Mouse (Mus musculus): ENCODE results near the gene Gda. TPM values are rescaled to one million over a fixed set of nuclear protein-coding genes. Genes with fewer than 3 reads are reported as not detected.

The Gda gene
- polyA plus RNA-seq, 1 experiment from 2014 or later = 0.54 TPM

DNA sequence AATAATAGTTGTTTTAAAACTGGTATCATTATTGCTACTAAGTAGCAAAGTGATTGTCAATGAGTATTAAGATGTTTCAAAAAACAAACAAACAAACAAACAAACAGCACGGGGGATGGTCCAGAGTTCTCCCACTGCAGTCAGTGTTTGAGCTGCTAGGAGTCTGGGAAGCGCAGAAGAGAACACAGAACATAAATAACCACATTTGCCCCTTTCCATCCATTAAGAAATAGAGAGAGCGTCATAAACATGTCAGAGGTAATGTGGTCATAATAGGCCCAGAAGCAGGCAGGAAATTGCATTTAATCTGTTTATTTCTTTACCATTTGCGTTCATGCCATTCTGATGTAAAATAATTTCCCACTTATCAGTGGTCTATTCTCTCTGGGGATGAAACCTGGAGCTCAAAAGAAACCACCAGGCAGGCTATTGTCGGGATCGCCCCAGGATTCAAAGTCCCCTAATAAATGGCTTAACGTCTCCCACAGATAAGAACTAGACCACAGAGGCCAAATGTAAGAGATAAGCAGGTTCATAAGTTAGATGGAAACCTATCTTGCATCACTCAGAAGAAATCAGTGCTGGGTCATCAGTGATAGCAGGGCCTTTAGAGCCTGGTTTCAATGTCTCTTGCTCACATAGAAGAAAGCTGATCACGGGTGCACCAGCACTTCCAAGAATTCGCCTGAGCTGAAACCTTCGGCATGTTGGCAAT, 20.7 kb upstream of the Gda start:
- Histone ChIP-seq H3K36me3 (ENCODE audit: control insufficient read depth, insufficient read depth, low read length) (no peaks in the 10 kb centered on the region), H3K9me3 (ENCODE audit: control insufficient read depth, low read length) (no peaks in the 10 kb centered on the region), H3K9ac (ENCODE audit: low read depth, low read length) (no peak overlapping the region), H3K4me1 (ENCODE audit: control insufficient read depth, insufficient read depth, low read length) (no peaks in the 10 kb centered on the region), H3K27ac (replicated peaks; ENCODE audit: low read depth, low read length) (no peak overlapping the region), H3K4me3 (ENCODE audit: low read depth, low read length) (no peak overlapping the region), H3K27me3 (replicated peaks; ENCODE audit: control insufficient read depth, insufficient read depth, low read length) (no peaks in the 10 kb centered on the region), H3K4me2 (ENCODE audit: low read depth, low read length) (no peak overlapping the region)
- 83% methylated on average over 10 of the region's 10 CpGs for WGBS
- DNase-seq (ENCODE audit: low spot score) (no peak), ATAC-seq (ENCODE audit: low read depth) (no peak)

DNA sequence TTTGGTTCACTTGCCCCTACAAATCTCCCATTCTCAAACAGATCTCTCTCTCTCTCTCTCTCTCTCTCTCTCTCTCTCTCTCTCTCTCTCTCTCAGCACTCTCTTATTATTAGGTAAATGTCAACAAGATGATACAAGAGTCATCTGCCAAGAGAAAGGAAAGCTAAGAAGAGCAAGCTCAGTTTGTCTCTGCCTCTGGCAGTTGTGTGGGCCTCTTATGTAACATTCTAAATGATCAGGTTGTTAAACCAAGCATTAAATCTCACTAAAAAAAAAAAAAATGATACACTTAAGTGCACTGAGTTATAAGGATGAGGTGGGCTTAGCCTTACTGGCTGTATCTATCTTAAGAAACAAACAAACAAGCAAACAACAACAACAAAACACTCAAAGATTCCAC, 18.1 kb upstream of the Gda start:
- ATAC-seq (ENCODE audit: low read depth) (no peak), DNase-seq (ENCODE audit: low spot score) (no peak)
- H3K36me3 ChIP-seq (ENCODE audit: control insufficient read depth, insufficient read depth, low read length) = no peaks in the 10 kb centered on the region
- H3K27me3 ChIP-seq (replicated peaks; ENCODE audit: control insufficient read depth, insufficient read depth, low read length) = no peaks in the 10 kb centered on the region
- no peak overlapping the region for H3K4me3 ChIP-seq (ENCODE audit: low read depth, low read length)
- H3K27ac ChIP-seq (replicated peaks; ENCODE audit: low read depth, low read length) = no peak overlapping the region
- H3K4me1 ChIP-seq (ENCODE audit: control insufficient read depth, insufficient read depth, low read length) = no peaks in the 10 kb centered on the region
- no peak overlapping the region for H3K9ac ChIP-seq (ENCODE audit: low read depth, low read length)
- no peaks in the 10 kb centered on the region for H3K9me3 ChIP-seq (ENCODE audit: control insufficient read depth, low read length)
- no peak overlapping the region for H3K4me2 ChIP-seq (ENCODE audit: low read depth, low read length)

GRCm38 (mm10) chr19:21487124-21487944, 14.1 kb upstream of the Gda start:
- 76% methylated on average over 5 of the region's 5 CpGs for WGBS

GRCm38 (mm10) chr19:21482096-21482495, 8.9 kb upstream of the Gda start:
- no peaks in the 10 kb centered on the region for H3K4me1 ChIP-seq (ENCODE audit: control insufficient read depth, insufficient read depth, low read length)
- no peaks in the 10 kb centered on the region for H3K27me3 ChIP-seq (replicated peaks; ENCODE audit: control insufficient read depth, insufficient read depth, low read length)
- H3K4me2 ChIP-seq (ENCODE audit: low read depth, low read length) = no peak overlapping the region
- H3K36me3 ChIP-seq (ENCODE audit: control insufficient read depth, insufficient read depth, low read length) = no peaks in the 10 kb centered on the region
- no peak overlapping the region for H3K9ac ChIP-seq (ENCODE audit: low read depth, low read length)
- H3K27ac ChIP-seq (replicated peaks; ENCODE audit: low read depth, low read length) = no peak overlapping the region
- ATAC-seq (ENCODE audit: low read depth) = no peak
- DNase-seq (ENCODE audit: low spot score) = no peak
- H3K9me3 ChIP-seq (ENCODE audit: control insufficient read depth, low read length) = no peaks in the 10 kb centered on the region
- 85% methylated on average over 2 of the region's 2 CpGs for WGBS
- H3K4me3 ChIP-seq (ENCODE audit: low read depth, low read length) = no peak overlapping the region

More at GRCm38 (mm10) chr19:21487124-21487944, 14.1 kb upstream of the Gda start:
- ATAC-seq (ENCODE audit: low read depth) = no peak
- Histone ChIP-seq H3K27ac (replicated peaks; ENCODE audit: low read depth, low read length) (no peak overlapping the region), H3K4me2 (ENCODE audit: low read depth, low read length) (no peak overlapping the region), H3K27me3 (replicated peaks; ENCODE audit: control insufficient read depth, insufficient read depth, low read length) (no peaks in the 10 kb centered on the region), H3K4me3 (ENCODE audit: low read depth, low read length) (no peak overlapping the region), H3K9ac (ENCODE audit: low read depth, low read length) (no peak overlapping the region), H3K36me3 (ENCODE audit: control insufficient read depth, insufficient read depth, low read length) (no peaks in the 10 kb centered on the region), H3K9me3 (ENCODE audit: control insufficient read depth, low read length) (no peaks in the 10 kb centered on the region), H3K4me1 (ENCODE audit: control insufficient read depth, insufficient read depth, low read length) (no peaks in the 10 kb centered on the region)
- DNase-seq (ENCODE audit: low spot score) = no peak

DNA sequence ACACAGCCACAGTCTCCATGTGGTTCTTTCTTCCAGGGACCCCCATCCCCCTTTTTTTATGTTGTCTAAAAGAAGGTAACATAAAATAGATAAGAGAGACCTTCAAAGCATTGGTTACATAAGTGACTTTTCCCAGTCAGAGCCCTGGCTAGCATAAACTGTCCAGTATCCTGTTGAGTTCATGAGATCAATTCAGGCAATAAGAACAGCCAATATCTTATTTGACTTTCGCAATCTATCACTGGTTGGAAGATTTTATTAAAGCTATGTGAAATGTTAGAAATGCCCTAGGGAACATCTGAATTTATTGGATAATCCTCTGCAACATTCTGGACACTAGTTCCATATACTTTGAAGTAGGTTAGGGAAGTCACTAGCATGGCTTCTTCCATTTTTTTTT, 7.8 kb upstream of the Gda start:
- no peaks in the 10 kb centered on the region for H3K36me3 ChIP-seq (ENCODE audit: control insufficient read depth, insufficient read depth, low read length)
- no peaks in the 10 kb centered on the region for H3K27me3 ChIP-seq (replicated peaks; ENCODE audit: control insufficient read depth, insufficient read depth, low read length)
- H3K4me2 ChIP-seq (ENCODE audit: low read depth, low read length) = no peak overlapping the region
- DNase-seq (ENCODE audit: low spot score) (no peak), ATAC-seq (ENCODE audit: low read depth) (no peak)
- no peak overlapping the region for H3K4me3 ChIP-seq (ENCODE audit: low read depth, low read length)
- H3K27ac ChIP-seq (replicated peaks; ENCODE audit: low read depth, low read length) = no peak overlapping the region
- no peaks in the 10 kb centered on the region for H3K9me3 ChIP-seq (ENCODE audit: control insufficient read depth, low read length)
- no peak overlapping the region for H3K9ac ChIP-seq (ENCODE audit: low read depth, low read length)
- H3K4me1 ChIP-seq (ENCODE audit: control insufficient read depth, insufficient read depth, low read length) = no peaks in the 10 kb centered on the region
- WGBS = 98% methylated on average over 1 of the region's 1 CpGs

- ATAC-seq (ENCODE audit: low read depth) (no peak), DNase-seq (ENCODE audit: low spot score) (no peak)
- H3K4me3 ChIP-seq (ENCODE audit: low read depth, low read length) = no peak overlapping the region
- H3K4me1 ChIP-seq (ENCODE audit: control insufficient read depth, insufficient read depth, low read length) = no peaks in the 10 kb centered on the region
- no peak overlapping the region for H3K9ac ChIP-seq (ENCODE audit: low read depth, low read length)
- H3K9me3 ChIP-seq (ENCODE audit: control insufficient read depth, low read length) = no peaks in the 10 kb centered on the region
- no peak overlapping the region for H3K27ac ChIP-seq (replicated peaks; ENCODE audit: low read depth, low read length)
- 76% methylated on average over 2 of the region's 2 CpGs for WGBS
- H3K36me3 ChIP-seq (ENCODE audit: control insufficient read depth, insufficient read depth, low read length) = no peaks in the 10 kb centered on the region
- H3K4me2 ChIP-seq (ENCODE audit: low read depth, low read length) = no peak overlapping the region
- H3K27me3 ChIP-seq (replicated peaks; ENCODE audit: control insufficient read depth, insufficient read depth, low read length) = no peaks in the 10 kb centered on the region
These were observed 6.8 kb upstream of the Gda start for GRCm38 (mm10) chr19:21480053-21480419.

GRCm38 (mm10) chr19:21479183-21480052, 6.2 kb upstream of the Gda start:
- no peak for ATAC-seq (ENCODE audit: low read depth)
- DNase-seq (ENCODE audit: low spot score) = no peak
- no peaks in the 10 kb centered on the region for H3K27me3 ChIP-seq (replicated peaks; ENCODE audit: control insufficient read depth, insufficient read depth, low read length)
- 71% methylated on average over 18 of the region's 18 CpGs for WGBS
- no peaks in the 10 kb centered on the region for H3K36me3 ChIP-seq (ENCODE audit: control insufficient read depth, insufficient read depth, low read length)
- no peaks in the 10 kb centered on the region for H3K4me1 ChIP-seq (ENCODE audit: control insufficient read depth, insufficient read depth, low read length)
- no peak overlapping the region for H3K27ac ChIP-seq (replicated peaks; ENCODE audit: low read depth, low read length)
- H3K4me3 ChIP-seq (ENCODE audit: low read depth, low read length) = no peak overlapping the region
- H3K4me2 ChIP-seq (ENCODE audit: low read depth, low read length) = no peak overlapping the region
- no peaks in the 10 kb centered on the region for H3K9me3 ChIP-seq (ENCODE audit: control insufficient read depth, low read length)
- no peak overlapping the region for H3K9ac ChIP-seq (ENCODE audit: low read depth, low read length)

DNA sequence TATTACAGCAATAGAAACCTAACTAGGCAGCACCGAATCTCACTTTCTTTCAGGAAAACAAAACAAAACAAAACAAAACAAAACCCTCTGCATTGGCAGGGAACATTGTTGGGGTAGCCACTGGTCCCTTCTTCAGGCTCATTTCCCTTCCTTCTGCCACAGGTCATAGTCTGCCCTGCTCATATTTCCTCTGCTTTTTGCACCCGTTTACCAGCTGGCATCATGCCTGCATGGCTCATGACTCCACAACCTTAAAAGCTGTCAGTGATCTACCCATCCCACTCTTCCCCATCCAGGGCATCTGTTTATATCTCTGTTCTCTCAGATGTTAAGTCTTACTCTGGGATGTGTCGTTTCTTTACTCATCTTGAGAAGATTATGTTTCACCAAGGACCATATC, 5.3 kb upstream of the Gda start:
- Histone ChIP-seq H3K4me3 (ENCODE audit: low read depth, low read length) (no peak overlapping the region), H3K27ac (replicated peaks; ENCODE audit: low read depth, low read length) (no peak overlapping the region), H3K36me3 (ENCODE audit: control insufficient read depth, insufficient read depth, low read length) (no peaks in the 10 kb centered on the region), H3K4me1 (ENCODE audit: control insufficient read depth, insufficient read depth, low read length) (no peaks in the 10 kb centered on the region), H3K9me3 (ENCODE audit: control insufficient read depth, low read length) (no peaks in the 10 kb centered on the region), H3K4me2 (ENCODE audit: low read depth, low read length) (no peak overlapping the region), H3K9ac (ENCODE audit: low read depth, low read length) (no peak overlapping the region), H3K27me3 (replicated peaks; ENCODE audit: control insufficient read depth, insufficient read depth, low read length) (no peaks in the 10 kb centered on the region)
- DNase-seq (ENCODE audit: low spot score) (no peak), ATAC-seq (ENCODE audit: low read depth) (no peak)
- 68% methylated on average over 3 of the region's 3 CpGs for WGBS
